Mouse (Mus musculus) heart, embryonic 14.5 days (tissue): ENCODE measurements around the gene Gabrb2. TPM values are rescaled to one million over a fixed set of nuclear protein-coding genes. Genes with fewer than 3 reads are reported as not detected.

Source experiments
- ATAC-seq: fragments of 200-750 bp; cut with Nextera tagmentation; 2 replicates; pipeline ENCODE4 v1.8.0; 2017; ENCODE audit warnings: low read depth, moderate TSS enrichment; ENCODE audit not compliant: insufficient number of reproducible peaks, insufficient read depth, low FRiP score
- H3K27ac ChIP-seq, 2 experiments: fragments of 200-500 bp in 1 of 2; fragments of 300-500 bp in 1 of 2; sonication (generic) in 1 of 2; replicated peaks in 1 of 2; 2 replicates each; pipeline ENCODE4 v1.5.1; 2012 to 2014; ENCODE audit warnings: low read depth in 2 of 2, low read length in 2 of 2, control low read depth in 1 of 2, mild to moderate bottlenecking in 1 of 2, mixed read lengths in 1 of 2; ENCODE audit not compliant: control insufficient read depth in 1 of 2, insufficient read depth in 1 of 2
- H3K27me3 ChIP-seq: fragments of 300-500 bp; sonication (generic); 2 replicates; pipeline ENCODE4 v1.6.1; 2014; ENCODE audit warnings: mild to moderate bottlenecking, low read length, control low read depth; ENCODE audit not compliant: control insufficient read depth, insufficient read depth
- H3K36me3 ChIP-seq: fragments of 300-500 bp; sonication (generic); 2 replicates; pipeline ENCODE4 v1.6.1; 2014; ENCODE audit warnings: mild to moderate bottlenecking, control low read depth, low read length, mixed read lengths; ENCODE audit not compliant: control insufficient read depth, insufficient read depth
- H3K4me1 ChIP-seq, 2 experiments: fragments of 200-500 bp in 1 of 2; fragments of 300-500 bp in 1 of 2; sonication (generic) in 1 of 2; 2 replicates each; pipeline ENCODE4 v1.6.1; 2012 to 2014; ENCODE audit warnings: low read length in 2 of 2, control low read depth in 1 of 2, mixed read lengths in 1 of 2; ENCODE audit not compliant: control insufficient read depth in 2 of 2, insufficient read depth in 2 of 2
- H3K4me2 ChIP-seq: fragments of 300-500 bp; sonication (generic); 2 replicates; pipeline ENCODE4 v1.6.1; 2014; ENCODE audit warnings: mild to moderate bottlenecking, low read length
- H3K4me3 ChIP-seq, 2 experiments: fragments of 200-500 bp in 1 of 2; fragments of 300-500 bp in 1 of 2; sonication (generic) in 1 of 2; 2 replicates each; pipeline ENCODE4 v1.5.1; 2012 to 2014; ENCODE audit warnings: low read length in 2 of 2, mild to moderate bottlenecking in 2 of 2, control low read depth in 1 of 2, low read depth in 1 of 2, moderate library complexity in 1 of 2; ENCODE audit not compliant: control insufficient read depth in 1 of 2, insufficient read depth in 1 of 2
- H3K9ac ChIP-seq: fragments of 300-500 bp; sonication (generic); 2 replicates; pipeline ENCODE4 v1.6.1; 2014; ENCODE audit warnings: mild to moderate bottlenecking, low read length
- H3K9me3 ChIP-seq: fragments of 300-500 bp; sonication (generic); 2 replicates; pipeline ENCODE4 v1.6.1; 2016; ENCODE audit warnings: low read length, control low read depth; ENCODE audit not compliant: control insufficient read depth
- WGBS: fragments of 180-500 bp; shearing (Covaris S2); extraction: QIAGEN DNeasy Blood & Tissue Kit; methylation state at CpG from one replicate; pipeline ENCODE4 v1.1.7; 2014; 5-methylcytosine and 5-hydroxymethylcytosine counted together
- polyA plus RNA-seq: library from polyadenylated mRNA; unstranded; fragments of >200 nt; fragmentation: Nextera tagmentation; extraction: Ambion mirVana; gene quantifications from 2 replicates; pipeline ENCODE4 v1.2.1, GENCODE M21; 2014

The Gabrb2 gene
- polyA plus RNA-seq, 1 experiment from 2014 or later, result 1.9 TPM

GRCm38 (mm10) chr11:42654189-42654588 lies 234.6 kb downstream of the Gabrb2 start:
- no peaks in the 10 kb centered on the region for H3K36me3 ChIP-seq
- H3K27me3 ChIP-seq, result no peaks in the 10 kb centered on the region
- H3K4me3 ChIP-seq, result no peak overlapping the region
- WGBS, result 32% methylated on average over 3 of the region's 3 CpGs
- H3K4me1 ChIP-seq, result no peaks in the 10 kb centered on the region
- no peak overlapping the region for H3K4me2 ChIP-seq
- no peak for ATAC-seq
- no peaks in the 10 kb centered on the region for H3K9me3 ChIP-seq
- no peak overlapping the region for H3K27ac ChIP-seq
- no peak overlapping the region for H3K9ac ChIP-seq

- no peaks in the 10 kb centered on the region for H3K4me1 ChIP-seq
- H3K36me3 ChIP-seq, result no peaks in the 10 kb centered on the region
- H3K4me3 ChIP-seq, result no peak overlapping the region
- H3K27me3 ChIP-seq, result no peaks in the 10 kb centered on the region
- H3K27ac ChIP-seq, result no peak overlapping the region
- no peak for ATAC-seq
- no peak overlapping the region for H3K9ac ChIP-seq
- no peak overlapping the region for H3K4me2 ChIP-seq
- no peaks in the 10 kb centered on the region for H3K9me3 ChIP-seq
- 74% methylated on average over 4 of the region's 4 CpGs for WGBS
These were observed 249.1 kb downstream of the Gabrb2 start for GRCm38 (mm10) chr11:42668657-42669056.

Other genes starting within 250 kb of the Gabrb2 start
- gene Gabra1, start 236.8 kb upstream of the Gabrb2 start, polyA plus RNA-seq, result 1.3 and 1.9 TPM in 2 replicates
- not detected in 2 replicates for gene Gabra6, start 98.7 kb upstream of the Gabrb2 start, polyA plus RNA-seq